Mouse (Mus musculus) myocyte (in vitro differentiated cells): Measurements from ENCODE around the gene Prss43.
A peak's percentile ranks its signal among the peaks of the same experiment; 100 is the strongest.

Experiments used
- CEBPB ChIP-seq: IDR thresholded peaks from 2 replicates; pipeline ENCODE4 v1.6.1; 2011; ENCODE audit warnings: mild to moderate bottlenecking, moderate library complexity; ENCODE audit not compliant: poor library complexity, insufficient read depth, severe bottlenecking
- E2F4 ChIP-seq: IDR thresholded peaks from one replicate; pipeline ENCODE4 v1.6.1; 2011; ENCODE audit warnings: mild to moderate bottlenecking, control low read depth, moderate library complexity; ENCODE audit not compliant: insufficient read depth
- MAX ChIP-seq: IDR thresholded peaks from one replicate; pipeline ENCODE4 v1.6.1; 2011; ENCODE audit warnings: low read depth, mild to moderate bottlenecking, control low read depth
- MYOD1 ChIP-seq, 3 experiments: IDR thresholded peaks; one replicate each; pipeline ENCODE4 v1.6.1; 2011; ENCODE audit warnings: control low read depth in 2 of 3, low read depth in 2 of 3, mild to moderate bottlenecking in 2 of 3, moderate library complexity in 1 of 3; ENCODE audit not compliant: insufficient read length in 2 of 3, control insufficient read depth in 1 of 3
- POLR2A ChIP-seq: IDR thresholded peaks from one replicate; pipeline ENCODE4 v1.6.1; 2011; ENCODE audit warnings: low read depth, mild to moderate bottlenecking, control low read depth, moderate library complexity; ENCODE audit not compliant: insufficient read length
- POLR2AphosphoS2 ChIP-seq: IDR thresholded peaks from one replicate; pipeline ENCODE4 v1.6.1; 2011; ENCODE audit warnings: low read depth, control low read depth; ENCODE audit not compliant: insufficient read length
- TCF12 ChIP-seq: IDR thresholded peaks from one replicate; pipeline ENCODE4 v1.6.1; 2011; ENCODE audit warnings: mild to moderate bottlenecking, control low read depth; ENCODE audit not compliant: poor library complexity, insufficient read depth, severe bottlenecking
- USF1 ChIP-seq: IDR thresholded peaks from one replicate; pipeline ENCODE4 v1.6.1; 2011; ENCODE audit warnings: low read depth, mild to moderate bottlenecking, control low read depth, moderate library complexity

- no peak for TF ChIP-seq USF1
- no peak for TF ChIP-seq POLR2A
- no peak for TF ChIP-seq TCF12
- no peak for TF ChIP-seq MYOD1 (IDR thresholded peaks at IDR 0.05; ENCODE audit: control insufficient read depth in 1 of 3, insufficient read length in 2 of 3, low read depth in 2 of 3)
- TF ChIP-seq POLR2AphosphoS2 = no peak
- TF ChIP-seq MAX = no peak
- no peak for TF ChIP-seq E2F4
- TF ChIP-seq CEBPB = peak; percentile 60; the same call in 1 of the 2 replicates
Measured at GRCm38 (mm10) chr9:110790462-110790861, 36.0 kb upstream of the Prss43 start.
